In genomic region chr8:111196181-111196580, GRCm38 (mm10) we compare ENCODE assay signal across 18 mouse cellular contexts.
"Had no signal": no experiment of that assay in that cellular context is flagged by ENCODE, and none has a peak within 500 bp of the region (broad histone marks: within the 10 kb centered on the region; RNA-seq: fewer than 3 reads in every experiment).

No protein-coding gene starts in this region.

- DNase-seq: liver, postnatal 0 days; lung, adult 2 months; lung, postnatal 14 days; lung, postnatal 36 days; right cerebral cortex, postnatal 14 days; thymus, adult 2 months; thymus, postnatal 25 days; thymus, postnatal 4 days had no signal

- H3K27me3 ChIP-seq: lung, embryonic 15.5 days; megakaryocyte, embryonic 14.5 days; midbrain, embryonic 13.5 days; midbrain, embryonic 15.5 days; neural tube, embryonic 12.5 days; stomach, embryonic 15.5 days had no signal

- H3K9ac ChIP-seq: liver, postnatal 0 days; lung, embryonic 15.5 days; midbrain, embryonic 13.5 days; midbrain, embryonic 15.5 days; neural tube, embryonic 12.5 days; stomach, embryonic 15.5 days had no signal

- H3K4me3 ChIP-seq: lung, embryonic 15.5 days; megakaryocyte, embryonic 14.5 days; midbrain, embryonic 13.5 days; midbrain, embryonic 15.5 days; neural tube, embryonic 12.5 days; stomach, embryonic 15.5 days had no signal

- H3K4me2 ChIP-seq: lung, embryonic 15.5 days; midbrain, embryonic 11.5 days; midbrain, embryonic 13.5 days; midbrain, embryonic 15.5 days; neural tube, embryonic 12.5 days; stomach, embryonic 15.5 days had no signal

- ATAC-seq: liver, postnatal 0 days; lung, postnatal 0 days; midbrain, embryonic 13.5 days; midbrain, embryonic 15.5 days had no signal

- H3K9me3 ChIP-seq: lung, embryonic 15.5 days; megakaryocyte, embryonic 14.5 days; midbrain, embryonic 13.5 days; midbrain, embryonic 15.5 days; neural tube, embryonic 12.5 days; stomach, embryonic 15.5 days had no signal

- H3K27ac ChIP-seq: lung, embryonic 15.5 days; macrophage; midbrain, embryonic 13.5 days; midbrain, embryonic 15.5 days; neural tube, embryonic 12.5 days; stomach, embryonic 15.5 days; stomach, postnatal 0 days had no signal

- H3K4me1 ChIP-seq: lung, embryonic 15.5 days; megakaryocyte, embryonic 14.5 days; midbrain, embryonic 13.5 days; midbrain, embryonic 15.5 days; neural tube, embryonic 12.5 days; stomach, embryonic 15.5 days had no signal
